Mouse (Mus musculus): ENCODE data around the gene Hcls1.

- no peak for TF ChIP-seq CTCF (IDR thresholded peaks at IDR 0.05; ENCODE audit: low read depth)
- TF ChIP-seq EP300 (IDR thresholded peaks at IDR 0.05; ENCODE audit: low read depth), result no peak
Measured at GRCm38 (mm10) chr16:36930231-36931136, 4.3 kb upstream of the Hcls1 start.

Measured in heart, postnatal 0 days (tissue).